Mouse (Mus musculus) limb, embryonic 14.5 days (tissue): ENCODE results near the gene Hnrnpa3. TPM values are rescaled to one million over a fixed set of nuclear protein-coding genes. Genes with fewer than 3 reads are reported as not detected.
A peak's percentile ranks its signal among the peaks of the same experiment; 100 is the strongest.

Experiments used
- ATAC-seq: fragments of 200-750 bp; cut with Nextera tagmentation; 2 replicates; pipeline ENCODE4 v1.8.0; 2017; ENCODE audit warnings: low read depth, moderate number of reproducible peaks, moderate TSS enrichment; ENCODE audit not compliant: low FRiP score
- DNase-seq: peaks from one replicate; pipeline ENCODE4 v3.0.0-alpha.2; 2015; ENCODE audit warnings: low spot score
- H3K27ac ChIP-seq: fragments of 300-500 bp; sonication (generic); replicated peaks from 2 replicates; pipeline ENCODE4 v1.5.1; 2014; ENCODE audit warnings: low read depth, mild to moderate bottlenecking, low read length, moderate library complexity, mixed read lengths
- H3K27me3 ChIP-seq: fragments of 300-500 bp; sonication (generic); 2 replicates; pipeline ENCODE4 v1.6.1; 2014; ENCODE audit warnings: low read length, mixed read lengths; ENCODE audit not compliant: control insufficient read depth, insufficient read depth
- H3K36me3 ChIP-seq: fragments of 300-500 bp; sonication (generic); 2 replicates; pipeline ENCODE4 v1.6.1; 2014; ENCODE audit warnings: mild to moderate bottlenecking, low read length, moderate library complexity, mixed read lengths; ENCODE audit not compliant: control insufficient read depth, insufficient read depth
- H3K4me1 ChIP-seq: fragments of 300-500 bp; sonication (generic); 2 replicates; pipeline ENCODE4 v1.6.1; 2014; ENCODE audit warnings: antibody characterized with exemption, low read length, mixed read lengths; ENCODE audit not compliant: control insufficient read depth, insufficient read depth
- H3K4me2 ChIP-seq: fragments of 300-500 bp; sonication (generic); replicated peaks from 2 replicates; pipeline ENCODE4 v1.6.1; 2014; ENCODE audit warnings: low read depth, mild to moderate bottlenecking, low read length, moderate library complexity; ENCODE audit not compliant: severe bottlenecking
- H3K4me3 ChIP-seq: fragments of 300-500 bp; sonication (generic); replicated peaks from 2 replicates; pipeline ENCODE4 v1.5.1; 2014; ENCODE audit warnings: low read length
- H3K9ac ChIP-seq: fragments of 300-500 bp; sonication (generic); 2 replicates; pipeline ENCODE4 v1.6.1; 2014; ENCODE audit warnings: mild to moderate bottlenecking, low read depth, low read length, moderate library complexity; ENCODE audit not compliant: severe bottlenecking
- H3K9me3 ChIP-seq: fragments of 300-500 bp; sonication (generic); 2 replicates; pipeline ENCODE4 v1.6.1; 2016; ENCODE audit warnings: low read length; ENCODE audit not compliant: control insufficient read depth
- POLR2A ChIP-seq: fragments of 200-500 bp; IDR thresholded peaks from 2 replicates; pipeline ENCODE4 v1.8.0; 2012; ENCODE audit warnings: inconsistent platforms, mild to moderate bottlenecking, moderate library complexity, borderline replicate concordance; ENCODE audit not compliant: insufficient read depth, insufficient read length; ENCODE audit errors: extremely low read depth
- WGBS: fragments of 180-500 bp; shearing (Covaris S2); extraction: QIAGEN DNeasy Blood & Tissue Kit; methylation state at CpG from one replicate; pipeline ENCODE4 v1.1.7; 2014; 5-methylcytosine and 5-hydroxymethylcytosine counted together
- polyA plus RNA-seq, 2 experiments: library from polyadenylated mRNA; depleted of rRNA in 1 of 2; stranded (reverse) in 1 of 2; unstranded in 1 of 2; fragments of >200 nt; fragmentation: Nextera tagmentation in 1 of 2; extraction: Ambion mirVana in 1 of 2; gene quantifications; 2 replicates each; pipeline versions ENCODE4 v1.2.1 to v1.2.3; 2012 to 2014

The Hnrnpa3 gene
- polyA plus RNA-seq, 2 experiments, result 233 to 733 TPM

GRCm38 (mm10) chr2:75657907-75658691, 962 bp upstream of the Hnrnpa3 start:
- ATAC-seq, result no peak

GRCm38 (mm10) chr2:75659629-75659960, 534 bp downstream of the Hnrnpa3 start:
- DNase-seq (peak; percentile 87), ATAC-seq (peak; percentile 63)
- 0% methylated on average over 16 of the region's 47 CpGs for WGBS
- peaks cover 35% of the 10 kb centered on the region for H3K36me3 ChIP-seq
- peaks cover 17% of the 10 kb centered on the region for H3K4me1 ChIP-seq
- peak overlapping the region; percentile 88 for H3K4me3 ChIP-seq
- H3K9me3 ChIP-seq, result no peaks in the 10 kb centered on the region
- peak overlapping the region; percentile 89 for H3K4me2 ChIP-seq
- H3K27ac ChIP-seq, result peak overlapping the region; percentile 99
- no peaks in the 10 kb centered on the region for H3K27me3 ChIP-seq
- peak overlapping the region; percentile 98 for H3K9ac ChIP-seq
- no peak for TF ChIP-seq POLR2A

More at GRCm38 (mm10) chr2:75657907-75658691, 962 bp upstream of the Hnrnpa3 start:
- no peak for TF ChIP-seq POLR2A
- peak overlapping the region; percentile 88 for H3K4me3 ChIP-seq
- peak overlapping the region; percentile 83 for H3K4me2 ChIP-seq
- peaks cover 20% of the 10 kb centered on the region for H3K36me3 ChIP-seq
- peak; percentile 18 for DNase-seq
- H3K27ac ChIP-seq, result peak overlapping the region; percentile 100
- H3K9me3 ChIP-seq, result no peaks in the 10 kb centered on the region
- 3% methylated on average over 18 of the region's 18 CpGs for WGBS
- H3K4me1 ChIP-seq, result peaks cover 17% of the 10 kb centered on the region
- no peaks in the 10 kb centered on the region for H3K27me3 ChIP-seq
- peak overlapping the region; percentile 98 for H3K9ac ChIP-seq

DNA sequence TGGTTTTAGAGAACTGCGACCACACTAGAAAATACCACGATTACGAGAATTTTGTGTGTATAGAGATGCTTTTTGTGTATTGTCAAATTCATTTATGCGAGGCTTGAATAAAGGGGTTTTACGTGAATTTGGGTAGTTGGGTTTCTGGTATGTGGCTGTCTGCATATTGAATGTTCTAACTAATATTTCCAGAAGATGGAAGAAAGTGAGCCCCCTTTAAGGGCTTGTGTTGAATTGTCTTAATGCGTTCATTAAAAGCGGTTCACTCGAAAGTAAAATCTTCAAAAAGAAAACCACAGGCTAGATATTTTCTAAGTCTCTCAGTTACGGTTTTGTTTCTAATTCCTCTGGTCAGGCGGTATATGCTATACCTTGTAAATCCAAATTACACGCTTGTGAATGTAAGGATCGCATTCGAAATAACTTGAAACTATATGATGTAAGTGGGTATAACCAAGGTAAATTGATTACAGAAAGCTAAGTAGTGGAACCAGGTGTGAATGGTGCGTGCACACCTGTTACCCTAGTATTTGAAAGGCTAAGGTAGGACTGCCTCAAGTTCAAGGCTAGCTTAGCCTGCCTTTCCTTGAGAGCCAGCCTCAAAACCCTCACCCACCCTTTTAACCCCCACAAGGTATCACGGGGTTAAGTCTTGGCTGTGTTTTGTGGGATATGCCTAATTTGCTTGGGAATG, 1.3 kb downstream of the Hnrnpa3 start:
- H3K27me3 ChIP-seq, result no peaks in the 10 kb centered on the region
- H3K9me3 ChIP-seq, result no peaks in the 10 kb centered on the region
- no peak for TF ChIP-seq POLR2A
- ATAC-seq (no peak), DNase-seq (no peak)
- peak overlapping the region; percentile 98 for H3K9ac ChIP-seq
- H3K4me3 ChIP-seq, result peak overlapping the region; percentile 88
- 2% methylated on average over 15 of the region's 15 CpGs for WGBS
- peaks cover 17% of the 10 kb centered on the region for H3K4me1 ChIP-seq
- peak overlapping the region; percentile 99; the same call in 1 of the 2 replicates for H3K27ac ChIP-seq
- H3K36me3 ChIP-seq, result peaks cover 41% of the 10 kb centered on the region
- peak overlapping the region; percentile 89 for H3K4me2 ChIP-seq

DNA sequence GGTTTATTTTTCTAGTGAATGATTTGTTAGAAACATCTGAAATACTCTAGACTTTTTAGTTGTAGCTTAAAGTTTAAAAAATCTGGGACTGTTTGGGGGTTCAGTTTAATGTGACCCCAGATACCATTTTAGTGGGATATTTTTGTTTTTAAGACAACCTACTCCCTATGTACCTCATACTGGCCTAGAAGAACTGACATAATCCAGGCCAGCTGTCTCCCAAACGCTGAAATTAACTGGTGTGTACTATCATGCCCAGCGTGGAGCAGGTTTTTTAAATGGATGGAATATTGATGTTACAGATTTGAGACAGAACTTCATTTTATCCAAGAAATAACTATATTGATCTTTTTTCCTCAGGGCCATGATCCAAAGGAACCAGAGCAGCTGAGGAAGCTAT, 2.0 kb downstream of the Hnrnpa3 start:
- Histone ChIP-seq H3K9me3 (no peaks in the 10 kb centered on the region), H3K4me2 (peak overlapping the region; percentile 89), H3K4me3 (peak overlapping the region; percentile 88), H3K4me1 (peaks cover 17% of the 10 kb centered on the region), H3K9ac (peak overlapping the region; percentile 98), H3K36me3 (peaks cover 41% of the 10 kb centered on the region), H3K27me3 (no peaks in the 10 kb centered on the region), H3K27ac (no peak overlapping the region)
- DNase-seq (no peak), ATAC-seq (no peak)
- no peak for TF ChIP-seq POLR2A
- 23% methylated on average over 2 of the region's 2 CpGs for WGBS
